Mouse (Mus musculus) hindbrain, embryonic 13.5 days (tissue): Measurements from ENCODE around the gene Baiap3. TPM values are rescaled to one million over a fixed set of nuclear protein-coding genes. Genes with fewer than 3 reads are reported as not detected.

Experiments used
- ATAC-seq: fragments of 200-750 bp; cut with Nextera tagmentation; 2 replicates; pipeline ENCODE4 v1.8.0; 2017; ENCODE audit warnings: moderate TSS enrichment; ENCODE audit not compliant: low FRiP score
- H3K27ac ChIP-seq: fragments of 300-500 bp; sonication (generic); 2 replicates; pipeline ENCODE4 v1.5.1; 2015; ENCODE audit warnings: inconsistent platforms, mild to moderate bottlenecking, moderate library complexity
- H3K27me3 ChIP-seq: fragments of 300-500 bp; sonication (generic); 2 replicates; pipeline ENCODE4 v1.6.1; 2015; ENCODE audit warnings: mild to moderate bottlenecking, inconsistent platforms
- H3K36me3 ChIP-seq: fragments of 300-500 bp; sonication (generic); 2 replicates; pipeline ENCODE4 v1.6.1; 2015; ENCODE audit warnings: mild to moderate bottlenecking, inconsistent platforms
- H3K4me1 ChIP-seq: fragments of 300-500 bp; sonication (generic); replicated peaks from 2 replicates; pipeline ENCODE4 v1.6.1; 2015; ENCODE audit warnings: inconsistent platforms
- H3K4me2 ChIP-seq: fragments of 300-500 bp; sonication (generic); 2 replicates; pipeline ENCODE4 v1.6.1; 2015; ENCODE audit warnings: inconsistent platforms, mild to moderate bottlenecking, moderate library complexity
- H3K4me3 ChIP-seq: fragments of 300-500 bp; sonication (generic); 2 replicates; pipeline ENCODE4 v1.5.1; 2015; ENCODE audit warnings: mild to moderate bottlenecking, inconsistent platforms
- H3K9ac ChIP-seq: fragments of 300-500 bp; sonication (generic); 2 replicates; pipeline ENCODE4 v1.6.1; 2015; ENCODE audit warnings: mild to moderate bottlenecking, inconsistent platforms
- H3K9me3 ChIP-seq: fragments of 300-500 bp; sonication (generic); 2 replicates; pipeline ENCODE4 v1.6.1; 2016; ENCODE audit warnings: inconsistent platforms
- WGBS: fragments of 180-500 bp; shearing (Covaris S2); methylation state at CpG from one replicate; pipeline ENCODE4 v1.1.7; 2015; 5-methylcytosine and 5-hydroxymethylcytosine counted together
- microRNA-seq: library from miRNA; unstranded; fragments of <30 nt; microRNA quantifications from one replicate; pipeline ENCODE4, GENCODE M21; 2016
- polyA plus RNA-seq: library from polyadenylated mRNA; unstranded; fragments of >200 nt; fragmentation: Nextera tagmentation; extraction: Ambion mirVana; gene quantifications from 2 replicates; pipeline ENCODE4 v1.2.1, GENCODE M21; 2015

Gene Baiap3
- polyA plus RNA-seq, 1 experiment from 2014 or later: 6.5 TPM

- Histone ChIP-seq H3K9ac (peak overlapping the region; percentile 71), H3K4me2 (peak overlapping the region; percentile 66), H3K9me3 (no peaks in the 10 kb centered on the region), H3K4me1 (peaks cover 18% of the 10 kb centered on the region), H3K27ac (peak overlapping the region; percentile 77), H3K4me3 (peak overlapping the region; percentile 43), H3K36me3 (peaks cover 45% of the 10 kb centered on the region), H3K27me3 (0 out of 2 replicates have a peak, but pooled peaks cover 4% of the 10 kb centered on the region)
- 1% methylated on average over 25 of the region's 30 CpGs for WGBS
- ATAC-seq: peak; percentile 82
Measured at GRCm38 (mm10) chr17:25221821-25222503, 34.2 kb downstream of the Baiap3 start.

GRCm38 (mm10) chr17:25220746-25221145, 35.4 kb downstream of the Baiap3 start:
- whole genome bisulfite sequencing: 92% methylated on average over 1 of the region's 1 CpGs
- peak overlapping the region; percentile 77; the same call in 1 of the 2 replicates for H3K27ac ChIP-seq
- peaks cover 18% of the 10 kb centered on the region for H3K4me1 ChIP-seq
- H3K9ac ChIP-seq: peak overlapping the region; percentile 71
- H3K27me3 ChIP-seq: 0 out of 2 replicates have a peak, but pooled peaks cover 4% of the 10 kb centered on the region
- H3K36me3 ChIP-seq: peaks cover 47% of the 10 kb centered on the region
- no peak overlapping the region for H3K4me2 ChIP-seq
- ATAC-seq: no peak
- H3K9me3 ChIP-seq: no peaks in the 10 kb centered on the region
- H3K4me3 ChIP-seq: no peak overlapping the region

GRCm38 (mm10) chr17:25219492-25220295, 36.5 kb downstream of the Baiap3 start:
- no peak for ATAC-seq
- Histone ChIP-seq H3K4me2 (no peak overlapping the region), H3K4me3 (no peak overlapping the region), H3K27ac (no peak overlapping the region), H3K36me3 (peaks cover 51% of the 10 kb centered on the region), H3K27me3 (0 out of 2 replicates have a peak, but pooled peaks cover 4% of the 10 kb centered on the region), H3K9me3 (no peaks in the 10 kb centered on the region), H3K9ac (no peak overlapping the region), H3K4me1 (peaks cover 18% of the 10 kb centered on the region)
- WGBS: 95% methylated on average over 15 of the region's 15 CpGs

GRCm38 (mm10) chr17:25218967-25219366, 37.2 kb downstream of the Baiap3 start:
- 92% methylated on average over 9 of the region's 9 CpGs for WGBS
- H3K4me1 ChIP-seq: peaks cover 18% of the 10 kb centered on the region
- H3K4me2 ChIP-seq: no peak overlapping the region
- H3K9me3 ChIP-seq: no peaks in the 10 kb centered on the region
- H3K27me3 ChIP-seq: 0 out of 2 replicates have a peak, but pooled peaks cover 4% of the 10 kb centered on the region
- no peak overlapping the region for H3K27ac ChIP-seq
- no peak for ATAC-seq
- H3K4me3 ChIP-seq: no peak overlapping the region
- H3K9ac ChIP-seq: 0 out of 2 replicates have a peak overlapping the region, but pooled peaks have one; percentile 8
- peaks cover 58% of the 10 kb centered on the region for H3K36me3 ChIP-seq

- no peak overlapping the region for H3K4me2 ChIP-seq
- peaks cover 93% of the 10 kb centered on the region for H3K36me3 ChIP-seq
- no peaks in the 10 kb centered on the region for H3K27me3 ChIP-seq
- H3K27ac ChIP-seq: no peak overlapping the region
- H3K4me1 ChIP-seq: no peaks in the 10 kb centered on the region
- H3K9me3 ChIP-seq: no peaks in the 10 kb centered on the region
- ATAC-seq: no peak
- no peak overlapping the region for H3K9ac ChIP-seq
- 96% methylated on average over 3 of the region's 3 CpGs for WGBS
- no peak overlapping the region for H3K4me3 ChIP-seq
Measured at GRCm38 (mm10) chr17:25215431-25215830, 40.7 kb downstream of the Baiap3 start.

GRCm38 (mm10) chr17:25211705-25212104, 44.5 kb downstream of the Baiap3 start:
- no peak overlapping the region for H3K9ac ChIP-seq
- H3K4me2 ChIP-seq: no peak overlapping the region
- WGBS: 90% methylated on average over 4 of the region's 4 CpGs
- no peak overlapping the region for H3K4me3 ChIP-seq
- H3K4me1 ChIP-seq: no peaks in the 10 kb centered on the region
- no peak for ATAC-seq
- H3K27ac ChIP-seq: no peak overlapping the region
- peaks cover 97% of the 10 kb centered on the region for H3K36me3 ChIP-seq
- no peaks in the 10 kb centered on the region for H3K27me3 ChIP-seq
- H3K9me3 ChIP-seq: no peaks in the 10 kb centered on the region

GRCm38 (mm10) chr17:25210680-25211466, 45.3 kb downstream of the Baiap3 start:
- Histone ChIP-seq H3K27ac (no peak overlapping the region), H3K27me3 (no peaks in the 10 kb centered on the region), H3K4me2 (no peak overlapping the region), H3K36me3 (peaks cover 97% of the 10 kb centered on the region), H3K4me3 (no peak overlapping the region), H3K9ac (no peak overlapping the region), H3K9me3 (no peaks in the 10 kb centered on the region), H3K4me1 (no peaks in the 10 kb centered on the region)
- ATAC-seq: no peak
- WGBS: 89% methylated on average over 15 of the region's 15 CpGs

GRCm38 (mm10) chr17:25210006-25210405, 46.2 kb downstream of the Baiap3 start:
- no peaks in the 10 kb centered on the region for H3K9me3 ChIP-seq
- no peak for ATAC-seq
- H3K36me3 ChIP-seq: peaks cover 97% of the 10 kb centered on the region
- WGBS: 96% methylated on average over 4 of the region's 4 CpGs
- H3K9ac ChIP-seq: no peak overlapping the region
- no peaks in the 10 kb centered on the region for H3K4me1 ChIP-seq
- no peak overlapping the region for H3K4me3 ChIP-seq
- no peaks in the 10 kb centered on the region for H3K27me3 ChIP-seq
- H3K4me2 ChIP-seq: no peak overlapping the region
- no peak overlapping the region for H3K27ac ChIP-seq

- Histone ChIP-seq H3K4me3 (no peak overlapping the region), H3K4me1 (no peaks in the 10 kb centered on the region), H3K4me2 (no peak overlapping the region), H3K27me3 (no peaks in the 10 kb centered on the region), H3K36me3 (peaks cover 88% of the 10 kb centered on the region), H3K27ac (no peak overlapping the region), H3K9ac (no peak overlapping the region), H3K9me3 (no peaks in the 10 kb centered on the region)
- WGBS: 89% methylated on average over 4 of the region's 4 CpGs
- ATAC-seq: no peak
Measured at GRCm38 (mm10) chr17:25202401-25202800, 53.8 kb downstream of the Baiap3 start.

Small RNA genes lying within 50 kb of the gene (microRNA-seq; reads per million reads assigned to microRNA genes)
- 4.2 reads per million, percentile 13 among the genes with 10 or more reads in this experiment for gene Mir3547

Other genes starting within 250 kb of the Baiap3 start
- gene Cramp1l, start 240.6 kb downstream of the Baiap3 start, polyA plus RNA-seq: 6.3 and 7.1 TPM in 2 replicates
- gene Ift140, start 240.3 kb downstream of the Baiap3 start, polyA plus RNA-seq: 18.3 and 18.8 TPM in 2 replicates
- gene Tmem204, start 172.8 kb downstream of the Baiap3 start, polyA plus RNA-seq: 10.8 and 11.5 TPM in 2 replicates
- 41.9 and 45.5 TPM in 2 replicates for gene Telo2, start 140.4 kb downstream of the Baiap3 start, polyA plus RNA-seq
- not detected in 2 replicates for gene Ptx4, start 135.6 kb downstream of the Baiap3 start, polyA plus RNA-seq
- 24.9 and 30.4 TPM in 2 replicates for gene Clcn7, start 123.0 kb downstream of the Baiap3 start, polyA plus RNA-seq
- gene Ccdc154, start 93.9 kb downstream of the Baiap3 start, polyA plus RNA-seq: not detected in 2 replicates
- gene Gm38655, start 80.9 kb downstream of the Baiap3 start, polyA plus RNA-seq: not detected in 2 replicates
- gene BC003965, start 71.8 kb downstream of the Baiap3 start, polyA plus RNA-seq: 33.1 and 35.0 TPM in 2 replicates
- 11.3 and 11.9 TPM in 2 replicates for gene Unkl, start 68.0 kb downstream of the Baiap3 start, polyA plus RNA-seq
- 91.6 and 94.0 TPM in 2 replicates for gene Gnptg, start 16.2 kb downstream of the Baiap3 start, polyA plus RNA-seq
- 59.6 and 62.9 TPM in 2 replicates for gene Tsr3, start 16.2 kb downstream of the Baiap3 start, polyA plus RNA-seq
- 566 and 573 TPM in 2 replicates for gene Ube2i, start 18.3 kb upstream of the Baiap3 start, polyA plus RNA-seq
- gene Prss34, start 42.0 kb upstream of the Baiap3 start, polyA plus RNA-seq: not detected in 2 replicates
- gene Prss28, start 52.3 kb upstream of the Baiap3 start, polyA plus RNA-seq: not detected in 2 replicates
- gene Prss29, start 62.3 kb upstream of the Baiap3 start, polyA plus RNA-seq: not detected in 2 replicates
- 0.08 TPM in 1 of 2 replicates, not detected in the other for gene Tpsab1, start 89.2 kb upstream of the Baiap3 start, polyA plus RNA-seq
- gene Tpsb2, start 109.9 kb upstream of the Baiap3 start, polyA plus RNA-seq: 0.14 TPM in 1 of 2 replicates, not detected in the other
- 0.85 and 0.90 TPM in 2 replicates for gene Tpsg1, start 112.9 kb upstream of the Baiap3 start, polyA plus RNA-seq
- gene Cacna1h, start 177.4 kb upstream of the Baiap3 start, polyA plus RNA-seq: 9.7 and 10.2 TPM in 2 replicates
- gene Tekt4, start 198.3 kb upstream of the Baiap3 start, polyA plus RNA-seq: 1.1 and 2.0 TPM in 2 replicates
- gene Sstr5, start 240.9 kb upstream of the Baiap3 start, polyA plus RNA-seq: 0.38 and 0.45 TPM in 2 replicates